Mouse (Mus musculus) R1 (cell line): ENCODE results near the gene Vmn1r114.
"Not testable (repeated sequence)": the region's sequence is repeated elsewhere in the genome, so short reads cannot be mapped to it uniquely, and the experiment has no call there.

ENCODE experiments used
- DNase-seq: peaks from one replicate; pipeline ENCODE4 v3.0.0-alpha.2; 2018; ENCODE audit warnings: low read depth, low spot score

The Vmn1r114 gene

GRCm38 (mm10) chr7:20812086-20812485, at the start of gene Vmn1r114:
TSS of gene Vmn1r114 (minus strand) at chr7:20812186.
- DNase-seq = not testable (repeated sequence)

GRCm38 (mm10) chr7:20844885-20845284, 32.9 kb upstream of the Vmn1r114 start, which contains the start of gene Vmn1r115:
TSS of gene Vmn1r115 (minus strand) at chr7:20844985.
- not testable (repeated sequence) for DNase-seq

GRCm38 (mm10) chr7:20786985-20787384, 25.0 kb downstream of the Vmn1r114 start, which contains the start of gene Vmn1r113:
TSS of gene Vmn1r113 (plus strand) at chr7:20787285.
- not testable (repeated sequence) for DNase-seq

GRCm38 (mm10) chr7:20770885-20771284, 41.1 kb downstream of the Vmn1r114 start, which contains the start of gene Vmn1r112:
TSS of gene Vmn1r112 (plus strand) at chr7:20771185.
- not testable (repeated sequence) for DNase-seq
